Mouse (Mus musculus) heart, postnatal 36 days (tissue): ENCODE results near the gene 0610010K14Rik. TPM values are rescaled to one million over a fixed set of nuclear protein-coding genes. Genes with fewer than 3 reads are reported as not detected.

Experiments used
- DNase-seq, 2 experiments: peaks; one replicate each; pipeline ENCODE4 v3.0.0; 2021 to 2022
- intact Hi-C: fragments of 180-260 bp; cut with DNase I; formaldehyde crosslinking; loops from one replicate; pipeline ENCODE4 v1.15.1; 2025
- microRNA-seq, 2 experiments: library from miRNA; unstranded; fragments of <30 nt; microRNA quantifications; one replicate each; pipeline ENCODE4 v1.2.0; 2021; ENCODE audit warnings: borderline number of aligned reads in 2 of 2
- total RNA-seq, 2 experiments: library from RNA; stranded (reverse); gene quantifications; 2 replicates each; pipeline ENCODE4 v1.2.3; 2021

The 0610010K14Rik gene
- total RNA-seq, 2 experiments from 2014 or later = 32.7 to 38.0 TPM

GRCm38 (mm10) chr11:70193354-70194285, 44.1 kb downstream of the 0610010K14Rik start:
- intact Hi-C loops = no loop called here
- no peak for DNase-seq

- intact Hi-C loops = no loop called here
- no peak for DNase-seq
Measured at GRCm38 (mm10) chr11:70192157-70192556, 45.6 kb downstream of the 0610010K14Rik start.

GRCm38 (mm10) chr11:70191188-70191587, 46.5 kb downstream of the 0610010K14Rik start:
- no peak for DNase-seq
- intact Hi-C loops = no loop called here

GRCm38 (mm10) chr11:70189319-70190134, 48.2 kb downstream of the 0610010K14Rik start:
- intact Hi-C loops = no loop called here
- DNase-seq = no peak

Small RNA genes within 50 kb of the gene (microRNA-seq; reads per million reads assigned to microRNA genes)
- gene Mir195a = 1,485 to 1,644 reads per million in 2 experiments
- 0 reads per million in 2 experiments for gene Mir497
- gene Mir497b = 0 reads per million in 2 experiments

Other genes with a start within 250 kb of the 0610010K14Rik start
- gene Gabarap, start 246.8 kb downstream of the 0610010K14Rik start, total RNA-seq = 100 to 1,000 TPM; 306 to 329 TPM
- 10 to 100 TPM; 23.1 to 23.4 TPM for gene Phf23, start 242.1 kb downstream of the 0610010K14Rik start, total RNA-seq
- gene Dvl2, start 237.3 kb downstream of the 0610010K14Rik start, total RNA-seq = 1 to 10 TPM; 5.0 to 6.1 TPM
- gene Acadvl, start 222.5 kb downstream of the 0610010K14Rik start, total RNA-seq = 1,000 to 10,000 TPM; 1,292 to 1,425 TPM
- 1 to 10 TPM; 6.3 to 7.4 TPM for gene Dlg4, start 221.0 kb downstream of the 0610010K14Rik start, total RNA-seq
- gene Asgr1, start 183.8 kb downstream of the 0610010K14Rik start, total RNA-seq = not detected
- not detected for gene Asgr2, start 145.3 kb downstream of the 0610010K14Rik start, total RNA-seq
- gene Mgl2, start 107.6 kb downstream of the 0610010K14Rik start, total RNA-seq = 1 to 10 TPM; 4.2 to 5.8 TPM
- gene Clec10a, start 81.7 kb downstream of the 0610010K14Rik start, total RNA-seq = 1 to 10 TPM; 2.7 to 3.3 TPM
- gene Slc16a11, start 25.2 kb downstream of the 0610010K14Rik start, total RNA-seq = under 1 TPM; 0.28 to 0.30 TPM
- gene Slc16a13, start 16.9 kb downstream of the 0610010K14Rik start, total RNA-seq = 1 to 10 TPM; 3.3 to 3.9 TPM
- gene Bcl6b, start 8.1 kb downstream of the 0610010K14Rik start, total RNA-seq = 10 to 100 TPM; 19.7 to 20.0 TPM
- 1 to 10 TPM; 2.1 to 3.3 TPM for gene Gm21988, start 1.9 kb upstream of the 0610010K14Rik start, total RNA-seq
- 100 to 1,000 TPM; 106 to 113 TPM for gene Rnasek, start 1.9 kb upstream of the 0610010K14Rik start, total RNA-seq
- gene Alox12, start 17.4 kb upstream of the 0610010K14Rik start, total RNA-seq = 1 to 10 TPM; 2.5 to 3.7 TPM
- not detected for gene Alox12e, start 84.7 kb upstream of the 0610010K14Rik start, total RNA-seq
- gene Alox15, start 114.1 kb upstream of the 0610010K14Rik start, total RNA-seq = 10 to 100 TPM in 1 of 2 experiments, 1 to 10 TPM in 1; 5.4 to 10.2 TPM
- 10 to 100 TPM; 19.4 to 22.1 TPM for gene Pelp1, start 172.1 kb upstream of the 0610010K14Rik start, total RNA-seq
- gene Arrb2, start 194.7 kb upstream of the 0610010K14Rik start, total RNA-seq = 10 to 100 TPM; 14.8 to 15.4 TPM
- gene Med11, start 214.0 kb upstream of the 0610010K14Rik start, total RNA-seq = 1 to 10 TPM; 8.9 to 9.7 TPM
- 1 to 10 TPM; 1.8 to 2.2 TPM for gene Zmynd15, start 221.5 kb upstream of the 0610010K14Rik start, total RNA-seq
- 10 to 100 TPM in 1 of 2 experiments, 1 to 10 TPM in 1; 9.6 to 10.9 TPM for gene Cxcl16, start 222.1 kb upstream of the 0610010K14Rik start, total RNA-seq